Mouse (Mus musculus) retina, postnatal 1 day (tissue): ENCODE measurements around the gene Ubald2.
"Not testable (repeated sequence)": the region's sequence is repeated elsewhere in the genome, so short reads cannot be mapped to it uniquely, and the experiment has no call there.

ENCODE experiments used
- DNase-seq: peaks from one replicate; pipeline ENCODE4 v3.0.0-alpha.2; 2012

Ubald2 gene

DNA sequence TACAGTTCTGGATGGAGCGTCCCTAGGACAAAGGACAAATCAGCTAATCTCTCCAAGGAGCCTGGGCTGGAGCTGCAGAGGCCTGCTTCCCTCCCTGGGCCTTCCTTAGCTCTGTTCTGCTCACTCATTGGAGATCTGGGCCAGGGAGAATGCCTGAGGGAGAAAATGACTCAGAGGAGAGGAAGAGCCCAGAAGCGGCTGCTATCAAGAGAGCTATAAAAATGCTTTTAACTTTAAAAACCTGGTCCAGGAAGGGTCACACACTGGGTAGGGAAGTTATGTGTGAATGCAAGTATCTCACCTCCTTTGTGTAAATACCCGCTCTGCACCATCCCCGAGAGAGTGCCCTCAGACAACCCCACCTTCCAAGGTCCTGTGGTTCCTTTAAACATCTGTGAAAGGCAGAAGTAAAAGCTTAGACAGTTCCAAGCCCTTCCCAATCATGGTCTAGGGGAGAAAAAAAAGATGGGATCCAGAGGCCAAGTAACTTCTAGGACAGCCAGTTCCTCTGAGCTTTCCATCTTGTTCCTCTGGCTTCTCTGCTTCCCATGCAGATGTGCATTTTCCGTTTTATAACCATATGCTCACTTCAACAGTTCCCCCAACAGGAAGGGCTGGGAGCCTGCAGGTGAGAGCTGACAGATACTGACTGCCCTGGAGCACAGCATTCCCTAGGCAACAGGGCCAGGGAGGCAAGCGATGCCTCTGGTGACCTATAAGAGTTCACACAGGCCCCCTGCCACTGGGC, 17.5 kb upstream of the Ubald2 start:
- no peak for DNase-seq

DNA sequence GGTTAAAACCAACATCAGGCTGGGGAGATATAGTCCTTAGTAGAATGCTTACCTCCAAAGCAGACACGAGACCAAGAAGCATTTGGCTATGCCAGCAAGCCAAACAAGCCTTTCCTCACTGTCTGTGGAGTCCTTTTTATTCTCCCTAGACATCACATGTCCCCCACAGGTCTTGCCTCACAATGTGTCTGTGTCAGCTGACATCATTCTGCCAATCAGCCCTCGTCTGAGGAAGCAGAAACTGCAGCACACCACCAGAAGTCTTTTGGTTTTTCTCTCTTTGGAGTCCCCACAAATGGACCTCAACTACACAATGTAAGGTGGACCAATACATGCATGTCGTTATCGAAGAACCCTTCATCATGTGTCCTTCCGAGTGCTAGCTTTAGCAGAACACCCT, 16.8 kb upstream of the Ubald2 start:
- DNase-seq: no peak

DNA sequence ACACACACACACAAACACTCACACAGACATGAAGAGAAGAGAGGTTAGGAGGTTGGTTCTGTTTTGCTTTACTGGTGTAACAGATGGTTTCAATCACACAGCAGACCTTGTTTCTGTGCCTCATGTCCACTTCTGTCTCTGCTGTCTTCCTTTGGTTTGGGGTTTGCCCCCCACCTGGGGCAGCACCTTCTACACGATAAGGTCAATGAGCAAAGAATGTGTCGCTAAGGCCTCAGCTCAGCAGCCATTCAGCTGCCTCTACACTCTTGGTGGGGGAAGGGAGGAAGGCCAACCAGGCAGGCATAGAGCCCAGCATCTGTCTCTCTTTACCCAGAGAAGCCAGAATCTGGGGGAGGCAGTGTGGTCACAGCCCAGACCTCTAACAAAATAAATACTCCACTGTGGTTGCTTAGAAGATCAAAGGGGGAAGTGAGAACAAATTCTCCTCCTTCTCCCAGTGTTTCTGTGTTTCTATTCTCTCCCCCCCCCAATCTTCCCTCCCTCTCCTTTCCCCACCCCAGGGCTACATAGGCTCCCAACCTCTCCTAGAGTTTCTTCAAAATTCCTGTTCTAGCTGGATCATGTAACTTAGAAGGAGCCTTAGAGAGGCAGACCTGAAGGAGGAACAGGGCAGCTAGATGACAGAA, 15.6 kb upstream of the Ubald2 start:
- no peak for DNase-seq

DNA sequence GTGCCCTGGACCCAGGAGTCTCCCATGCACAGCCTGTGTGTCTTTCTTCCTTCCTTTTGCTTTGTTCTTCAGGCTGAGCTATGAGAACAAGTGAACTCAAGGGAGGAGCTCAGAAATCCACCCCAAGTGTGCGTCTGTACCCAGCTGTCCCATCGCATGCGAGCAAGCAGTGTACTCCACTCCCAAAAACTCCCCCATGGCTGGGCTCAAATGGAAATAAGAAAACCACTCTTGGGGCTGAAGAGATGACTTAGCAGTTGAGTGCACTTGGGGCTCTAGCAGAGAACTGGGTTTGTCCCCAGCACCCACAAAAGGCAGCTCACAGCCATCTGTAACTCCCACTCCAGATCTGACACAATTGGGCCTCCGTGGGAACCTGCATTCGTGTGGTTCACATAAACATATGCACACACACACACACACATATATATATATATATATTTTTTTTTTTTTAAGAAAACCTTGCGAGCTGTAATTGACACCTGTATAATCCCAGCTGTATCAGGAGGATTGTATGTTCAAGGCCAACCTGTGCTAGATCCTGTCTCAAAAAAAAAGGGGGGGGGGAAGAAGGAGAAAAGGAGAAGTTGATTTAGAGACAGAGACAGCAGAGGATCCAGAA, 14.9 kb upstream of the Ubald2 start:
- no peak for DNase-seq

DNA sequence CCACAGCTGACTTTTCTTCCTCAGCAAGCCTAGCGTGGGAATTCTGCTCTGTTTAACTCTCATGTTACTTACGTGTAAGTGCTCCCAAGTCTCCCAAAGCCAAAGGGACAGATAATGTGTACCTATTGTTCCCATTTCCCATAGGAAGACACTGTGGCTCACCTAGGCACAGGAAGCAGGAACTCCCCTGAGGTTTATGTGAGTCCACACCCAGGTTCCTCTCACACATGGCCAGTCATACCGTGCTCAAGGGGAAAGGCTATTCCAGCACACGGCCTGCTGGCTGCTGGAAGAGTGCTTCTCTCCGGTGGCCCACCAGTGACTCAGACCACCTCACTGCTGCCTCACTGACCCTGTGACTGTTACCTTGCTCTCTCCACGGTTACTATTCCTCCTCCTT, 12.8 kb upstream of the Ubald2 start:
- DNase-seq: no peak

DNA sequence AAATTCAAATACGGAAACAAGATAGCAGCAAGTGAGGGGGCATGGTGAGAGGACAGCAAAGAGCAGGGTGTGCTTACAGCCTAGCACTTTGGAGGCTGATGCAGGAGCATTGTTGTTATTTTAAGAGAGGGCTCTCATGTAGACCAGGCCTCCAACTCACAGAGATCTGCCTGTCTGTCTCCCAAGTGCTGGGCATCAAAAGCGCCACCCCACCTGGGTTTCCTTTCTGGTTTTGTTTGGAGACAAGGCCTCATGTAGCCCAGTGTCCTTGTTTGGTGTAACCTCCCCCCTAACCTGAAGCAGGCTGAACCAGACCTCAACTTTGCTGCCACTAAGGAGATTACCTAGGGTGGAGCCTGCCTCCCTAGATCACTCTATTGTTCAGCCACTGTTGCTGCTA, 11.3 kb upstream of the Ubald2 start:
- DNase-seq: no peak

DNA sequence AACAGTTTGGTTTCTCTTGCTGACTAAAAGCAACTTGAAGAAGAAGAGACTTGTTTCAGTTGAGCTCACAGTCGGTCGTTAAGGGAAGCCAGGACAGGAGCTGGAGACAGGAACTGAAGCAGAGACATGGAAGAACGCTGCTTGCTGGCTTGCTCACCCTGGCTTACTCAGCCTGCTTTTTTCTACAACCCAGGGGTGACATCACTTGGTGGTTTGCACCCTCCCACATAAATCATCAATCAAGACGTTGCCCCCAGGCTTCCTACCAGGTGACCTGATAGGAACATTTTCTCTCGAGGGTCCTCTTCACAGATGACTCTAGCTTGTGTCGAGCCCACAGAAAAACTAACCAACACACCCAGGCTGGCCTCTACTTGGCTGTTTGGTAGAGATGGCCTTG, 10.7 kb upstream of the Ubald2 start:
- no peak for DNase-seq

DNA sequence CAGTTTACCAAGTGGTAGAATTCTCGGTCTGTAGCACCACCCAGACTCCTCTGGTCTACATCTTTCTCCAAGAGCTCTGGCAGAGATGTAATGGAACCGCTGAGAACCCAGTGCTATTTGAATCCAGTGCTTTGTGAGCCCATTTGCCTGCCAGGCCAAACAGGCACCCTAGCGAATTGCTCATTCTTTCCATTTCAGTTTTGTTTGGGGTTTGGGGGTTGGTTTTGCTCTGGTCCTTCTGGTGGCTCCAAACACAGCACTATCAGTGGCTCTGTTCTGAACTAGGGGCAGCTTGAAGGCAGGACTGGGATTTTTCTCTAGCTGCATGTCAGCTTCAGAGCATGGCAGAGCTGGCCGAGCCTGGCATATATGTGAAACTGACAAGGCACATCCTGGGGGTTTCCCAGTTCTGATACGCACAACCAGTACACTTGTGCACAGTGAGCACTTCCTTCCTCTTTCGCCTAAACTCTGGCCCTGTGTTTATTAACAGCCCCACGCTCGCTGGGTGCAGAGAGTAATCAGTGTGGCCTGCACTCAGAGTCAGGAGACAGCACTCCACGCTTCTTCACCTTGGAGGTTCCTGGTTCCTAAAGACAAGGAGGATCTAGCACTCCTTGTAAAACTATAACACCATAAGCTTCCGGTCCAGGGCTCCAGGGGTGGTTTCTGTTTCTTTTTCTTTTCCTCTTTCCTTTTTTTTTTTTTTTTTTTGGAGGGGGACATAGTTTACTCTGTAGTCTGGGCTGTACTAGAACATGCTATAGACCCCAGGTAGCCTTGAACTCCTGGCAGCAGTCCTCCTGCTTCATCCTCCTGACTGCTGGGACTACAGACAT, 9.9 kb upstream of the Ubald2 start:
- DNase-seq: no peak

DNA sequence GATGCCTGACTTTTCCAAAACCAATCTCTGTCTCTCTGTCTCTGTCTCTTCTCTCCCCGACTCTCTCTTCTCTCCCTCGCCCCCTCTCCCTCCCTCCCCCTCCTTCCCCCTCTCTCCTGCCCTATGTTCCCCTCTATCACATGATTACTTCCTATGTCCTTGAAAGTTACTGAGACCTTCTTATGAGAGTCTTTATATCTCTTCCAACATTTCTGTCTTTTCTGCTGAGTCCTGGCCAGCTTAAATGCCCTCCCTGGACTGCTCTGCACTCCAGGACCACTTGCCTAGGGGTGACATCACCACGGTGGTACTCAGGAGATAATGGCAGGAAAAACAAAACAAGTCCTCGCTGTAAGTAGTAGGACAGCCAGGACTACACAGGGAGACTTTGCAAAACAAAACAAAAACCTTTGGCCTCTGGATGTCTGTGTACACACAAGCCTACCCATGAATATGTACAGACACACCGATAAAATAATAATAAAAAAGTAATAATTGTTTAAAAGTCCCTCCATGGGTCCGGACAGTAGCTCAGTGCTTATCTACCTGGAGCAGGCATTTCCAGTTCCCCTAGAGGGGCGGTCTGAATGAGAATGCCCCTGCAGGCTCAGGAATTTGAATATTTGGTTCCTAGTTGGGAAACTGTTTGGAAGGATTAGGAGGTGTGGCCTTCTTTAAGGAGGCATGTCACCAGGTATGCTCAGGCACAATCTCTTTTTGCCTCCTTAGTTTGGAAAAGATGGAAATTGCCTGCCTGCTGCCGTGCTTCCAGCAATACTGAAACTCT, 9.1 kb upstream of the Ubald2 start:
- no peak for DNase-seq

DNA sequence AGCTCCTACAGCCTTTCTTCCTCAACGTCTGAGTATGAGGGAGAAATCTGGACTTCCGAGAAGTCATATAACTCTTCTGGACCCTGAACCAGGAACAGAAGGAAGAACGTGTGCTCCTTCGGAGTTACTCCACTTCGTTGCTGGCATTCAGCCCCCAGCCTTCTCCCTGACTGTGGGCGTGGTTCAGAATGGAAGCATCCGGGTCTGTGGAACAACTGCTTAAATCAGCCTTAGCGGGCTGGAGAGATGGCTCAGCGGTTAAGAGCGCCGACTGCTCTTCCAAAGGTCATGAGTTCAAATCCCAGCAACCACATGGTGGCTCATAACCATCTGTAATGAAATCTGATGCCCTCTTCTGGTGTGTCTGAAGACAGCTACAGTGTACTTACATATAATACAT, 7.6 kb upstream of the Ubald2 start:
- not testable (repeated sequence) for DNase-seq

DNA sequence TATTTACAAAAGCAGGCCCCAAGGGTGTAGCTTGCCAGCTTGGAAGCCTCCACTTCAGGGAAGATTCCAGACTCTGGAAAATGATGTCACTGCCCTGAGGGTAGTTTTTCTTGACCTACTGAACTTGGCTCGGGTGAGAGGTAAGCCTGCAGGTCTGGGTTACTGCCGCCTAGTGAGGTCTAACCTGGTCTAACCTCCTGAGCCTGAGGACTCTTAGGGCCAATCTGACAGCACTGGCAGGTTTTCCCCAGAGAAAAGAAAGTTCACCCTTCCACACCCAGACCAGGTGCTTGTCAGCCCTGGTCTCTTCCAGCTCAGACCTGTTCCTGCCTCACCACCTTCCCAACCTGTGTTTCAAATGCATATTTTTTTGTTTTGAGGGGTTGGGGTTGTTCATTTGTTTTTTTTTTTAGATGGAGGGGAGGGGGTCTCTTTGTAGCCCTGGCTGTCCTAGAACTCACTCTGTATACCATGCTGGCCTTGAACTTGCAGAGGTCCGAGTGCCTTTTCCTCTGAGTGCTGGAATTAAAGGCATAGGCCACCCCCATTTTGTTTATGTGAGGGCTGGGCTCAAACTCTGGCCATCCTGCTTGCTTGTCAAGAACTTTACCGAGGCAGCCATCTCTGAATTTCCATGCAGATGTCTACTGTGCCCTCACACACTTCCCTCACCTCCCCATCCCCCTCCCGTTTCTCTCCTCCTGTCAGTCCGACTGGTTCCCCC, 6.9 kb upstream of the Ubald2 start:
- no peak for DNase-seq

DNA sequence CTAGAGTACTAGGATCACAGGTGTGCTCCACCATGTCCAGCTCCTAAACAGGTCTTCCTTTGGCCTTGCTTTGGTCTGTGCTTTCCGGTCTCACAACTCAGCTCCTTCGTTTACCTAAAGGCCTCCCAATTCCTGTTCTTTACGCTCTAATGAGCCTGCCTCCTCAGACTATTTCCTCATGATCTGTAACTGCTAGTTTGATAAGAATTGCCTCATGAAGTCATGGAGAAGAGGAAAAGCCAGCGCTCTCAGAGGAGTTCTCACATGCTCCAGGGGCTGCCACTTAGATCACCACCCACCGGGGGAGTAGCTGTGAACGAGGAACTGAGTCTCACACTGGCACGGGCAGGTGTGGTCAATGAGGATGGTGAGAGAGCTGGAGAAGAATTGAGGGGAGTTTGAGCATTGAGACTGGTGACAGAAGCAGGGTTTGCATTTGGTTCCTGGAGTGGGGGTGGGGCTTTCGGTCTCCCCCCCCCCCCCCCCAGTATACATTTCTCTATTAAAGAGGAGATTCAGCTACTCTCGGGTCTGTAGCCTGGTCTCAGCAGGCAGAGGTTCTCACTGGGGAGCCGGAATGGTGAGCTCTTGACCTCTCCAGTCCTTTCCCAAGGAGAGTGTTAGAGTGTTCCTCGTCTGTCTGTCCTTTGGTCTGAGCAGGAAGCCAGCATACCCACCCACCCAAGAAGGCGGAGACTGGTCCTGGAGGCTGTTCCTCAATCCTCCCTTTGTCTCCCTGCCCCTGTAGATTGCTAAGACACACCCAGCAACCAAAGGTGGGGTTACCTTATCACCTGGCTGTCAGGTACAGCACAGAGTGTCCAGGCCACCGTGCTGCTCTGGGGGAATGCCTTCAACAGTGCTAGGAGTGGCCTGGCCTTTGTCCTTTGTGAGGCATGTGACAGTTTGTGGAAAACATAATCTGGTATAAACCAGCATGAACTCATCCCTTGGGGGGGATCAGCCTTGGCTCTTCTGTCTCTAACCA, 4.7 kb upstream of the Ubald2 start:
- no peak for DNase-seq

DNA sequence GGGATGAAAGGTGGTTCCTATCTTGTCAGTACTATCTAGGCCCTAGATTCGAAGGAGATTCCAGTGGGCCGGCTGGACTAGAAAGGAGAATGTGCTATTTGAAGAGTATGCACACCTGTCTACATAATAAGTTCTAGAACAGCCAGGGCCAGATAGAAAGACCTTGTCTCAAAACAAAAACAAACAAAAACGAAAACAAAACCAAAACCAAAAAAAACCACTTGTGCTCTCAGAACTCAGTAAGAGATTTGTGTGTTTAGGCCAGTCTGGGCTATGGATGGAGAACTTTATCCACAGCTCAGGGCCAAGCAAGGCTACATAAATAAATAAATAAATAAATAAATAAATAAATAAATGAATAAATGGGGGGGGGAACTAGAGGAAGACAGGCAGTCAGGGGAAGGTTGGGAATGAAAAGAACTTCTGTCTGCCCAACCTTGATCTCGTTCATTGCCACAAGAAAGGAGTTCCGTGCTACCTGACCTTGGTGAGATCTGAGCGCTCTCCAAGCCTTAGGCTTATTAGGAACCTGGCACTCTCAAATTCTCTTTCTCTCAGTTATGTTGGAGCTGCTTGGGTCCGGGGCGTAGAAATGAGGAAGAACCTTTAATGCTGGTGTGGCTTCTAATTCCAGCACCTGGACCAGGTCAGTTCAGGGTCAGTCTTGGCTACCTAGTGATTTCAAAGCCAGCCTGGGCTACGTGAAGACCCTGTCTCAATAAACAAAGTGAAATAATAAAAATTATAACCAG, 3.9 kb upstream of the Ubald2 start:
- DNase-seq: no peak

DNA sequence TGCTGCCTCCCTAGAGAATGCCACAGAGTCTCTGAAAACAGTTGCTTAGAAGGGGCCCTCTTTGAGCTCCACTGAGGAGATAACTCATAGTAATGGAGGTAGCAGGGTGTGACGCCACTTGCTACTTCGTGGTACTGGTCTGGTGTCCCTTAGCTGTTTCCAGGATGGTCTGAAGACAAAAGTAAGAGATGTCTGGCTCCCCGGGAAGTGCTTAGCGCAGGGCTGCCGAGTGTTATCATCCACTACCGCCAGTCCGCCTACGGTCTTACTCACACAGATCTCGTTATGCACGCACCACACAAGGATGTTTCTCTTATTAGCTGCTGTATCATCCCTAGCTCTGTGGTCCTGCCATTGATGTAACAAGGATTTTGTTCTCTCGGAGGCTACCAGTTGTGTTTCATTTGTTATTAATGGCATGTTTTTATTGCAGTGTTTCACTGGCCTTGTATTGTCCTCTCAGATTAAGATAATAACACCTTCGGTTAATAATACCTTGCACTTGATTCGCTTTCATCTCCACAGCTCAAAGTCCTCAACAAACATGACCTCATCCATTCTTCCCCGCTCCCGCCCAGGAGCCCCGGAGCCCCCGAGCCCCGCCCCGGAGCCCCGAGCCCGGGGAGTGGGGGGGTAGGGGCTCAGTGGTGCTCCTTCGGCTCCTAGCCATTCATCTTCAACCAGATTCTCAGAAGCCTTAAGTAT, 3.0 kb upstream of the Ubald2 start:
- no peak for DNase-seq

DNA sequence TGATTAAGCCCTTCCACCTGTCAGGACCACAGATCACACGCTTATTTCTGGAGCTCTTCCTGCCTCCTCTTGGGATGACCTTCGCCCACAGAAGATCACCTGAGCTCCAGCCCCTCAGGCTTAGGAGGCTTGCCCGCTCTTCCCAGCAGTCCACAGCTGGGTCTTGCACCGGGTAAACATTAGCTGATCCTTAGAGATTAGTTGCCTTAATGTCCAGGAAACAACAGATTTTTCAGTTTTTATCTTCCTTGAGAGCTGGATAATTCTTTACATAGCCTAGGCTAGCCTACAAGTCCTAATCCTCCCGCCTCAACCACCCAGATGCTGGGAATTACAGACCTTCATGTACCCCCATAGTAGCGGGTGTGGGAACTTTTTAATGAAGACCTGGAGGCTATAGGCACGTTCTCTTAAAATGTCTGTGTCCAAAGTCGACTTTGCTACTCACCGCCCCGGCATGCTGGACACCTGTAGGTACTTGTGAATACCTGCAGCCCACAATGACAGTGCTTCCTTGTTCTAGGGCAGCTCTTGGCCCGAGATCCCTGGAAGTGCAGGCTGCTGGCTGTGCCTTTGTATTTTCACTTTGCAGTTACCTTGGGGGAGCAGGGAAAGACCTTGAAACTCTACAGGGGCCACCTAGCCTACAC, 2.3 kb upstream of the Ubald2 start:
- no peak for DNase-seq

DNA sequence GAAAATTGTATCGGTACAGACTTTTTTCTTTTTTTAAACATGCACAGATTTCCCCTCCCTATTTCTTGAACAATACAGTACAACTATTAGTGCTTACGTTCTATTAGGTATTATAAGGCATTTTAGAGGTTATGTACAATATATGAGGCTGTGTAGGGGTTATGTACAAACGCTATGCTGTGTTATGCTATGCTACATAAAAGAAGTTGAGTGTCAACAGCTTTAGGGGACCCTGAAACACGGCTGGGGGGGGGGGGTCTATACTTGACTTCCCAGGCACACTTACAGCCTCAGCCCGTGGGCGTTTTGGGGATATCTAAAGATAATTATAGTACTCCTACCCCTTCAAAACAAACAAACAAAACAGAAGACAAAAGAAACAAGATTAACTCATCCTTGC, 1.8 kb upstream of the Ubald2 start:
- DNase-seq: no peak

DNA sequence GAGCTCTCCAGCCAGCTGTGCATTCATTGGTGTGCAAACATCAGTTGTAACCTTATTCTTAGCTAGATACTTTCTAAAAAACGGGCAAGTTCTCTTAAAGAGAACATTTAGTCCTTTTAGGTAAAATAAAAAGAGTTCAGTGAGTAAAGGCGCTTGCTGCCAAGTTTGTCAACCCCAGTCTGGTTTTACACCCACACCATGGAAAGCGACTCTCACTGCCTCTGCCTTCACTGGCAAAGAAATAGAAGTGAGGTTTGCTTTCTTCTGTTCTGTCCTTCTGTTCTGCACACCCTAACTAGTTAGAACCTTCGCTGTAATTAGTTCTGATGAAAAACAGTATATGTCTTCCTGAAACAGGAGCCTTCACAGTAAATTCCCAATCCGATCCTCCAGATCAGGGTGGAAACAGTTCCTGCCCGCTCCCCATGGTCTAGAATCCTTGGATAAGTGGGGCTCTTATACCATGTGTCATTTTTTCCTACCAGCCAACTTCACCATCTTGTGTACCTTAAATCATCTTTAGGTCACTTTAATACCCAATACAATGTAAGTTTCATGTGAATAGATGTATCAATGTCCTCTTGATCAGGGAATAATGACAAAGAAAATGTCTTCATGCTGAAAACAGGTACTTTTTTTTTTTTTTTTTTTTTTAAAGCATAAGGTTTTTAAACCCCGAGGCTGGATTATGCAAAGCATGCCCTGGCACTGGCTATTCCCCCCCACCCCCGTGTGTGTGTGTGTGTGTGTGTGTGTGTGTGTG, 1.1 kb upstream of the Ubald2 start:
- DNase-seq: no peak
